In genomic region chr19:24054904-24055303, GRCm38 (mm10) we compare ENCODE assay signal across 11 mouse cellular contexts. TPM values are rescaled to one million over a fixed set of nuclear protein-coding genes. Genes with fewer than 3 reads are reported as not detected.
DNase-seq lines count a peak whose midpoint lies in the region; ATAC-seq and TF ChIP-seq lines count a peak whose summit lies in the region.
"Had no signal": no experiment of that assay in that cellular context is flagged by ENCODE, and none has a peak within 500 bp of the region (broad histone marks: within the 10 kb centered on the region; RNA-seq: fewer than 3 reads in every experiment).

No protein-coding gene starts in this region.

- ATAC-seq in kidney, postnatal 0 days (replicated peaks; ENCODE audit: low FRiP score, low read depth) = no peak
- no peak for ATAC-seq in kidney, embryonic 14.5 days (ENCODE audit: low FRiP score, low TSS enrichment)
- ATAC-seq in heart, embryonic 16.5 days (replicated peaks; ENCODE audit: extremely low read depth, insufficient read depth, low FRiP score) = peak; percentile 78
- no peak for ATAC-seq in CD4-positive, CD25-positive, alpha-beta regulatory T cell, adult 4 months
- ATAC-seq: midbrain, embryonic 16.5 days had no signal

- peak; percentile 49 for DNase-seq in kidney, postnatal 0 days (ENCODE audit: low spot score)
- DNase-seq in skeletal muscle tissue, adult 2 months (ENCODE audit: low read depth, low spot score) = peak; percentile 80
- DNase-seq in urinary bladder, adult 18-20 months (ENCODE audit: low spot score in 2 of 2) = no peak
- DNase-seq: thymus, postnatal 36 days had no signal

- 30% methylated on average over 2 of the region's 2 CpGs for WGBS in kidney, postnatal 0 days
- 44% methylated on average over 2 of the region's 2 CpGs for WGBS in kidney, embryonic 14.5 days
- WGBS in heart, embryonic 16.5 days = 13% methylated on average over 2 of the region's 2 CpGs

- H3K36me3 ChIP-seq in kidney, postnatal 0 days (ENCODE audit: insufficient read depth, low read length) = no peaks in the 10 kb centered on the region
- no peaks in the 10 kb centered on the region for H3K36me3 ChIP-seq in kidney, embryonic 14.5 days (ENCODE audit: control insufficient read depth, insufficient read depth, low read length)
- H3K36me3 ChIP-seq in heart, embryonic 16.5 days (ENCODE audit: control insufficient read depth, insufficient read depth) = no peaks in the 10 kb centered on the region; the same call in 1 of the 2 replicates
- H3K36me3 ChIP-seq: hindbrain, embryonic 15.5 days; limb, embryonic 13.5 days had no signal

- no peak for TF ChIP-seq CTCF in kidney, postnatal 0 days (IDR thresholded peaks at IDR 0.05; ENCODE audit: low read depth)

- H3K27me3 ChIP-seq in kidney, postnatal 0 days (ENCODE audit: insufficient read depth, low read length) = no peaks in the 10 kb centered on the region
- no peaks in the 10 kb centered on the region for H3K27me3 ChIP-seq in kidney, embryonic 14.5 days (ENCODE audit: control insufficient read depth, insufficient read depth, low read length)
- no peaks in the 10 kb centered on the region for H3K27me3 ChIP-seq in heart, embryonic 16.5 days (ENCODE audit: control insufficient read depth, insufficient read depth, low read length)
- H3K27me3 ChIP-seq: hindbrain, embryonic 15.5 days; limb, embryonic 13.5 days had no signal

- H3K27ac ChIP-seq in kidney, postnatal 0 days = no peak overlapping the region
- no peak overlapping the region for H3K27ac ChIP-seq in kidney, embryonic 14.5 days (ENCODE audit: low read depth, low read length)
- H3K27ac ChIP-seq in brown adipose tissue, adult 24 weeks (replicated peaks; ENCODE audit: low read depth, low read length) = peak overlapping the region; percentile 71
- H3K27ac ChIP-seq in heart, embryonic 16.5 days (ENCODE audit: low read length) = peak overlapping the region; percentile 92
- H3K27ac ChIP-seq: hindbrain, embryonic 15.5 days; limb, embryonic 13.5 days had no signal

- H3K9me3 ChIP-seq in kidney, postnatal 0 days (replicated peaks; ENCODE audit: low read length) = no peaks in the 10 kb centered on the region
- H3K9me3 ChIP-seq in kidney, embryonic 14.5 days (ENCODE audit: control insufficient read depth, low read length) = no peaks in the 10 kb centered on the region
- peaks cover 7% of the 10 kb centered on the region; the same call in 1 of the 2 replicates for H3K9me3 ChIP-seq in heart, embryonic 16.5 days (replicated peaks; ENCODE audit: control insufficient read depth, low read length)
- H3K9me3 ChIP-seq: hindbrain, embryonic 15.5 days; limb, embryonic 13.5 days had no signal

- H3K9ac ChIP-seq in kidney, postnatal 0 days (ENCODE audit: low read depth, low read length) = no peak overlapping the region
- H3K9ac ChIP-seq in kidney, embryonic 14.5 days (ENCODE audit: low read depth, low read length) = no peak overlapping the region
- H3K9ac ChIP-seq in heart, embryonic 16.5 days (ENCODE audit: low read length) = peak overlapping the region; percentile 58
- H3K9ac ChIP-seq: hindbrain, embryonic 15.5 days; limb, embryonic 13.5 days had no signal

- no peak overlapping the region for H3K4me3 ChIP-seq in kidney, postnatal 0 days (replicated peaks; ENCODE audit: low read depth, low read length)
- no peak overlapping the region for H3K4me3 ChIP-seq in kidney, embryonic 14.5 days (ENCODE audit: low read length)
- H3K4me3 ChIP-seq in brown adipose tissue, adult 24 weeks (ENCODE audit: insufficient read depth, low read depth, low read length) = no peak overlapping the region
- H3K4me3 ChIP-seq in heart, embryonic 16.5 days (ENCODE audit: low read length) = no peak overlapping the region
- H3K4me3 ChIP-seq: hindbrain, embryonic 15.5 days; limb, embryonic 13.5 days had no signal

- no peaks in the 10 kb centered on the region for H3K4me1 ChIP-seq in kidney, postnatal 0 days (replicated peaks; ENCODE audit: insufficient read depth, low read length)
- H3K4me1 ChIP-seq in kidney, embryonic 14.5 days (ENCODE audit: control insufficient read depth, insufficient read depth, low read length) = peaks cover 6% of the 10 kb centered on the region
- H3K4me1 ChIP-seq in brown adipose tissue, adult 24 weeks (ENCODE audit: control insufficient read depth, insufficient read depth, insufficient read length, low read length) = peaks cover 9% of the 10 kb centered on the region; the same call in 1 of the 2 replicates
- peaks cover 39% of the 10 kb centered on the region for H3K4me1 ChIP-seq in heart, embryonic 16.5 days (ENCODE audit: control insufficient read depth, insufficient read depth, low read length)

- H3K4me2 ChIP-seq in kidney, postnatal 0 days (ENCODE audit: low read length) = no peak overlapping the region
- no peak overlapping the region for H3K4me2 ChIP-seq in kidney, embryonic 14.5 days (replicated peaks; ENCODE audit: low read depth, low read length)
- H3K4me2 ChIP-seq in heart, embryonic 16.5 days (ENCODE audit: low read depth, low read length) = peak overlapping the region; percentile 17; the same call in 1 of the 2 replicates
- H3K4me2 ChIP-seq: hindbrain, embryonic 15.5 days; limb, embryonic 13.5 days had no signal

RNA-seq across cellular contexts. Expression of gene Fam189a2, which starts 24.1 kb away (rescaled TPM):
- polyA plus RNA-seq in kidney, postnatal 0 days (2015; fragmentation: Nextera tagmentation; extraction: Ambion mirVana) = 1.1 and 1.6 TPM in 2 replicates
- 2.8 and 4.1 TPM in 2 replicates for polyA plus RNA-seq in kidney, embryonic 14.5 days (2014; fragmentation: Nextera tagmentation; extraction: Ambion mirVana)
- polyA plus RNA-seq in brown adipose tissue, adult 24 weeks (2012; ENCODE audit: insufficient read depth, insufficient read length, missing spikeins) = 2.9 and 3.7 TPM in 2 replicates
- polyA plus RNA-seq in heart, embryonic 16.5 days (2015; fragmentation: Nextera tagmentation; extraction: Ambion mirVana) = 5.6 and 6.0 TPM in 2 replicates
- not detected for polyA plus RNA-seq in CD4-positive, CD25-positive, alpha-beta regulatory T cell, adult 4 months (2017; shearing (Covaris generic))

Comparison
In these comparisons a context has a peak if more than half of its experiments do, and no peak if none do; other contexts are left out.
1. DNase-seq: peak in kidney, postnatal 0 days (single experiment) and skeletal muscle tissue, adult 2 months (single experiment); none in urinary bladder, adult 18-20 months (0 of 2).
2. H3K27ac ChIP-seq: peak in brown adipose tissue, adult 24 weeks (single experiment) and heart, embryonic 16.5 days (single experiment); none in kidney, postnatal 0 days (single experiment) and kidney, embryonic 14.5 days (single experiment).